Mouse (Mus musculus): Measurements from ENCODE around the gene Olfr951. TPM values are rescaled to one million over a fixed set of nuclear protein-coding genes. Genes with fewer than 3 reads are reported as not detected.

The Olfr951 gene
- total RNA-seq (2023): not detected

GRCm38 (mm10) chr9:39387110-39387509, at the start of gene Olfr951:
Gene Olfr951 (plus strand): TSS chr9:39387410.

GRCm38 (mm10) chr9:39427048-39427447, 39.8 kb downstream of the Olfr951 start, which contains the start of gene Olfr952:
Gene Olfr952 (minus strand): TSS chr9:39427148.

Other genes with a start within 250 kb of the Olfr951 start
- not detected for gene Olfr943, start 221.1 kb upstream of the Olfr951 start, total RNA-seq (2023)
- gene Olfr944, start 185.5 kb upstream of the Olfr951 start, total RNA-seq (2023): not detected
- gene Olfr1537, start 137.4 kb upstream of the Olfr951 start, total RNA-seq (2023): not detected
- gene Olfr945, start 110.6 kb upstream of the Olfr951 start, total RNA-seq (2023): not detected
- gene Olfr948, start 61.4 kb upstream of the Olfr951 start, total RNA-seq (2023): not detected
- gene Olfr952, start 39.7 kb downstream of the Olfr951 start, total RNA-seq (2023): not detected
- gene Olfr954, start 69.3 kb downstream of the Olfr951 start, total RNA-seq (2023): not detected
- not detected for gene Olfr955, start 84.5 kb downstream of the Olfr951 start, total RNA-seq (2023)
- gene Olfr44, start 106.6 kb downstream of the Olfr951 start, total RNA-seq (2023): not detected
- not detected for gene Olfr957, start 128.4 kb downstream of the Olfr951 start, total RNA-seq (2023)
- gene Olfr958, start 166.6 kb downstream of the Olfr951 start, total RNA-seq (2023): not detected
- not detected for gene Olfr959, start 188.2 kb downstream of the Olfr951 start, total RNA-seq (2023)
- gene AW551984, start 217.0 kb downstream of the Olfr951 start, total RNA-seq (2023): under 1 TPM in 1 of 2 experiments, not detected in 1; 0.09 TPM
- gene Olfr148, start 223.2 kb downstream of the Olfr951 start, total RNA-seq (2023): not detected
- not detected for gene Olfr960, start 234.0 kb downstream of the Olfr951 start, total RNA-seq (2023)

Measured in neutrophil, adult 83 days (primary cell).